Mouse (Mus musculus): Measurements from ENCODE around the gene Ppfia3.

Ppfia3 gene

DNA sequence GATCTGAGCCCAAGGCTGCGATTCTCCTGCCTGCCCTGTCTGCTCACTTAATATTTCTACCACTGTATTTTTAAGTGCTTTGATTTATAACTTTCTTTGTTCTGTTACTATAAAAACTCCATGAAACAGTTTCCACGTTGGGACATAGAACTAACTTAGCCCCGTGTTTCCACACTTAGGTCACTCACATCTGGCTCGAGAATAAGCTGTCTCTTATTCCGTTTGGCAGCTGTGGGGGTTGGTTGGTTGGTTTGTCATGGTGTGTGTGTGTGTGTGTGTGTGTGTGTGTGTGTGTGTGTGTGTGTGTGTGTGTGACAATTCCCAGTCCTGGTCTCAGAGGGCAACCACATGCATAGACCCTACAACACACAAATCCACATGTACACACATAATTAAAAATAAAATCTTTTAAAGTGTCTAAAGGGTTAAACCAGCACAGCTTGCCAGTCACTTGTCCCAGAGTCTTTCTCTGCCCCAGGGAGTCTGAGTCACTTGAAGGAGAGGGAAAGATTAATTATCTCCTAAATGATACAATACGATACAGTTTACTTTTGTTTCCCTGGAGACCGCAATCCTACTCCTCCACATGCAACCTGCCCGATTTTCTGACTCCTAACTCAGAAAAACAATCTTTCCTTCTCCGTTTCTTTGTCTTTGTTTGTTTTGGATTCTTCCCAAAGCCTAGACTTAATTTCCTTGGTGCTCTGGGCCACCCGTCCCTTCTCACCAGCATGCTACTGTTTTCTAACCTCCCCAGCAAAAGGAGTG, 53.9 kb downstream of the Ppfia3 start:
- DNase-seq (ENCODE audit: low spot score), result no peak

DNA sequence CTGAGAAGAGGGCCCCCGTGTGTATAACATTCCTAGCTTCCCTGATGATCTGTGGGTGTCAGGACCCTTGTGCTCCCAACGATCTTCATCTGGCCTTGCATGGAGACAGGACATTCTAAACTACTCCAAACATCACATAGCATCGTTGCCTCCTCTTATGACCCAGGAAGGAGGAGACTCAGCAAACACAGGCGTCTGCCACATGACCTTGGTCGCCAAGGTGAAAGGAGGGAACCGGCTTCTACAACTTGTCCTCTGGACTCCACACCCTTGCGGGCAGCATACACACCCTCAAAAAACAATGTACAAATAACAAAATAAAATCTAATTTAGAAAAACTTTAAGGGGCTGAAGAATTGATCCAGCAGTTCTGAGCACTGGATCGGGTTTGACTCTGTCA, 54.8 kb downstream of the Ppfia3 start:
- peak; percentile 50 for DNase-seq (ENCODE audit: low spot score)

DNA sequence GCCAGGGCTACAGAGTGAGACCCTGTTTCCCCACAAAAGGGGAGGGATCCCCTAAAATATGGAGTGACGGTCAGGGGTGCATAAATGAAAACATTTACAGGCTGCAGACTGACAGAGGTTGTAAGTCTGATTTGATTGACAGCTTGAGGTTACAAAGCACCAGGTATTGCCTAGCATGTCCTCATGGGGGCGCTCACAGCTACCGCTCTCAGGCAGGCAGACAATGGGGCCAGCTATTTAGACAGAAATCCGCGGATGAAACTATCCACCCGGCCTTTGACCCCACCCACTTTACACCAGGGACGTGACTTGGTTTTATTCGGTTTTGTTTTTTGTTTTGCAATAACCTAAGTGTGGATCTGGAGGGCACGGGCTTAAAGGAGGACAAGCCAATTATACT, 57.4 kb downstream of the Ppfia3 start:
- no peak for DNase-seq (ENCODE audit: low spot score)

DNA sequence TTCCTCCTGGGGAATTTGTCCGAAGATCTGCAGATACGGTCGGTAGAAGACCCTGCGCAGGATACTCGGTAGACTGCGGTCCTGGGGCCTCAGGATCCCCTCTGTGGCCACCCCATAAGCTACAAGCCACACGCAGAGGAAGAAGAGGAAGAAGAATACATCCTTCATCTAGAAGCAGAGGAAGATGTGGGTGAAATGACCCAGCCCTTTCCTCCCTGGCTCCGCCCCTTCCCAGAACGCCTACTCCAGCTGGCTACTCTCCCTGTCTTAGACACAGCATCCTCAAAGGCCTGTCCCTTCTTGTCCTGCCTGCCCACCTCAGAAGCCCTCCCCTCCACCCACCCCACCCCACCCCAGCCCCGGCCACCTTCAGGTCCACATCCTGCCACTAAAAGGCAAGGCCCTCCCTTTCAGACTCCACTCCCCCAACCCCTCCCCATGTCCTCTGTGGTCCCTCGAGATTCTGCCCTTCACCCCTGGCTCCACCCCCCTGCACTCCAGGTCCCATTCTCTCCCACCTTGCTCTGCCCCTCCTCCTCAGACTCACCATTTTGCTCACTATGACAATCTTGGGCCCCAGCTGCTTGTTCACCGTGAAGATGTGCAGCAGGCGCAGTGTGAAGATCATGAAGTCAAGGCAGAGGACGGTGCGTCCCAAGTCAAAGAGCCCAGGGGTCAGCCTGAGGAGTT, 58.1 kb downstream of the Ppfia3 start:
- DNase-seq (ENCODE audit: low spot score), result no peak

DNA sequence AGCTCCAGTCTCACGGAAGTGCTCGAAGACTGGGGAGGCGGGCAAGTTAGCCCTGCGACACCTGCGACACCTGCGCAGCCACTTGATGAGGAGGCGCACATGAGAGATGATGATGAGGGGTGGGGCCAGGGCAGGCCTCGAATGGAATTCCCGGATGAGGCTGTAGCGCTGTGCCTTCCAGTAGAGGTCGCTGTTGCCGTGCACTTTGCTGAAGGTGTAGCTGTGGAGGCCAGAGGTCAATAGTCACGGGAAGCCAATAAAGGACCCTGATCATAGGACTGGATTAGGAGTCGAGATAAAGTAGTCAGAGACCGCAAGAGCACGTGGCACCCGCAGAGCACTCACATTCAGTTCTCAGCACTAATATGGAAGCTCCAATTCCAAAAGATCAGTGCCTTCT, 61.5 kb downstream of the Ppfia3 start:
- peak; percentile 93 for DNase-seq (ENCODE audit: low spot score)

DNA sequence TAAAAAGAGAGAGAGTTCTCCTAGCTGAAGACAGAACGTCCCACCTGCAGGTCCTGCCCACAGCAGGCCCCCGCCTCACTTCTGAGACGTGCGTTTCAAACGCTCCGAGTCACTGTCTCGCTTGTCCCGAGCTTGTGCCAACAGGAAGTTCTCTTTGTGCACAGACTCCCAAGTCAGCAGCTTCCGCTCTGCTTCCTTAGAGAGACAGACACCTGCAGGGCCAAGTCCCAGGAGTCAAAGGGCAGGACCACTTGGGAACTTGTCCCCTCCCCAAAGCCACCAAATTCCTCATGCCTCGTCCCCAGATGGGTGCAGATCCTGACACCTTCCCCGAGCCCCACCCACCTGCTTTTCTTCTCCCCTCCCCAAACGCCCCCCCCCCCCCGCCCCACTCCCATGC, 62.0 kb downstream of the Ppfia3 start:
- DNase-seq (ENCODE audit: low spot score), result no peak

DNA sequence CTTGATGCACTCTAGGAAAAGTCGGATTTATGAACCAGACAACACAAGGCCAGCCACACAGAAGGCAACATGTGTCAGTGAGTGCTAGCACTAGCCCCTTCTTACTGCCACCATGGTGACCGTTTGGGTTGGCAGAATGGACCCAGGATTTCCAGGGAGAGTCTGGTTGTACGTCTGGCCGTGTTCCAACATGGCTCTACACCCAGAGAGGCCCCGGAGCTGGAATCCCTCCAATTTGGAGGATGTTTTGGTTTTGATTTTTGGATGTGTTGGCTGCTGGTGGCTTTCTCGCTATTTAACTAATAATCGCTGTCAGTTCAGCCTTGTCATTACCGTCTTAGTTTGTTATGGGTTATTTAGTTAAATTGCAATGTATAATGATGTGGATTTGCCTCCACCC, 64.2 kb downstream of the Ppfia3 start:
- no peak for DNase-seq (ENCODE audit: low spot score)

DNA sequence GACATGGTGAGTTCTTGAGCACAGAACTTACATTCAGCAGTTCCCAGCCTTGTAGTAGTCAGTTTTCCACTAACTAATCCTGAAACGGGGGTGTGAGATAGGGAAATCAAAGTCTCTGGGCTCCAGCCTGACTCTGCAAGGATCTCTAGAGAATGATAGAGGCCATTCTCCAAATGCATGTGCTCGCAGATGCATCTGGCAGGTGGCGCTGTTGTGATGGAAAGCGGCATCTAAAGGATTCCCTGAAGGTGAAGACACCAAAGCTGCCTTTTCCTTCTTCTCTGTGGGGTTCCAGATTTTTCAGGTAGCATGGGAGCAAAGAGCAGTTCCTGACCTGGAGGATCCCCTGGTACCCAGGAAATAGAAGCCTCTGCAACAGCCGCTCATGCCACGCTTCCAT, 66.5 kb downstream of the Ppfia3 start:
- peak; percentile 52 for DNase-seq (ENCODE audit: low spot score)

DNA sequence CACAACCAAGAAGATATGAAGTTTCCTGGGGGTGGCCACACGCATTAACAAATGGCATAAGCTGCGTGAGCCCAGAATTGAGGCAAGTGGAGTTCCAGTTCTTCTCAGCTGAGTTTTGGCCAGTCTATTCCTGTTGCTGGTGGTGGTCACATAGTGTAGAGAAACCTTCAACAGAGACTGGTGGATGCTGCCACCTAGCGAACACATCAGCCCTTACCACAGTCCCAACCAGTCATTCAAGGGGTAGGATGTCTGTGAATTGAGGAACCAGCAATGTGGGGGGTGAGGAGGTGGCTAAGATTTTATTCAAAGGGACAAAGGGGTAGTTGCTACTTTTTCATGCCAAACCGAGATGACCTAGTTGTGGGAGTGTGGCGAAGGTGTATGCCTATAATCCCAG, 67.1 kb downstream of the Ppfia3 start:
- DNase-seq (ENCODE audit: low spot score), result peak; percentile 47

DNA sequence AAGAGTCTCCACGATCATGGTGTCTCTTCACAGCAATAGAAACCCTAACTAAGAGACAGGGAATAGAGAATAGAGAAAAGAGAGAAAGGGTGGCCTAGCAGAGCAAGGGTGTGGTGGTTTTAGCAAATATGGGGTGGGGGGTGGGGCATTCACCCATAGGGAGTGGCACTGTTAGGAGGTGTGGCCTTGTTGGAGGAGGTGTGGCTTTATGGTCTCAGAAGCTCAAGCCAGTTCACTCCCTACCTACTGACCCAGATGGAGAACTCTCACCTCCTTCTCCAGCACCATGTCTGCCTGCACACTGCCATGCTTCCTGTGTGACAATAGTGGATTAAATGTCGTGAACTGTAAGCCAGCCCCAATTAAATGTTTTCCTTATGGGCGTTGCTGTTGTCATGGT, 69.3 kb downstream of the Ppfia3 start:
- DNase-seq (ENCODE audit: low spot score), result no peak

DNA sequence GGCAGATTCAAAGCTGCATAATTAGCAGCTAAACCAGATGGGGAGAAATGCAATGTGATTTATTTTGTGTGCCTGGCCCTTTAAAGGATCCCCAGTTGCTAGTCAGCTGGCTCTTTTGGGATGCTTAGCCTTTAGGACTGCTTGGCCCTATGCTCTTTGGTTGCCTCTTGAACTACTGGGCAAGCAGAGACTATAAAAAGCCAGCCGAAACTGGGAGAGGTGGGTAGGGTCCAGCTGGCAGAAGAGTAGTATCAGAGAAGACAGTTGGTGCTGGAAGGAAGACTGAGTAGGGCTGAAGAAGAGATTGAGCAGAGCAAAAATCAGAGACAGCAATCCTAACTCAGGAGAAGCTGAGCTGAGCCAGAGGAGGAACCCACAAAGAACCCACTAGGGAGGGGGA, 70.2 kb downstream of the Ppfia3 start:
- no peak for DNase-seq (ENCODE audit: low spot score)

Measured in yolk sac, embryonic 10.5 days (tissue).